Mouse (Mus musculus) lung, postnatal 0 days (tissue): ENCODE measurements at regions not wholly inside any gene's neighbourhood (a gene's known extent, or its start where the extent isn't known, plus 50 kb on each side); places are given as distances from the start of the nearest gene placed in this dataset.

ENCODE experiments used
- CTCF ChIP-seq: IDR thresholded peaks from 2 replicates; pipeline ENCODE4 v1.5.1; 2016; ENCODE audit warnings: antibody characterized with exemption, mild to moderate bottlenecking
- EP300 ChIP-seq: IDR thresholded peaks from 2 replicates; pipeline ENCODE4 v1.6.1; 2016; ENCODE audit warnings: antibody characterized with exemption, mild to moderate bottlenecking, control low read depth

DNA sequence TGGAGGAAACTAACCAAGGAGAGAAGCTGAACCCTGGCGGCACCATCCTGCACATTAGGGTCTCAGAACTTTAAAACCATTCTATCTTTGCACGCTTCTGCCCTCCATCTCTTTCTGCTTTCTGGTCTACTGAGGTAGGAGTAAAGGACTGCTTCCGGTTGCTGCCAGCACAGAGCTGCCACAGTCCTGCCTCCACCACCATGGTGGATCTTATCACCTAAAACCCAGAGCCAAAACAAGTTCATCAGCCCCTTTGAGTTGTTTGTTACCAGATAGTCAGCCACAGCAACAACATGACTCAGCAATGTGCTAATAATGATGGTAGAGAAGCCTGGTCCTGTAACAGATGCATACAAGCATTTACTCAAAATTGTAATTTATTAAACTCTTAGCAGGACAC is 287.9 kb downstream of the Irs2 start:
- TF ChIP-seq CTCF (no peak), EP300 (no peak)
